Mouse (Mus musculus): Measurements from ENCODE around the gene Kif23. TPM values are rescaled to one million over a fixed set of nuclear protein-coding genes. Genes with fewer than 3 reads are reported as not detected.

Gene Kif23
- polyA plus RNA-seq, 1 experiment from 2014 or later: 121 TPM

DNA sequence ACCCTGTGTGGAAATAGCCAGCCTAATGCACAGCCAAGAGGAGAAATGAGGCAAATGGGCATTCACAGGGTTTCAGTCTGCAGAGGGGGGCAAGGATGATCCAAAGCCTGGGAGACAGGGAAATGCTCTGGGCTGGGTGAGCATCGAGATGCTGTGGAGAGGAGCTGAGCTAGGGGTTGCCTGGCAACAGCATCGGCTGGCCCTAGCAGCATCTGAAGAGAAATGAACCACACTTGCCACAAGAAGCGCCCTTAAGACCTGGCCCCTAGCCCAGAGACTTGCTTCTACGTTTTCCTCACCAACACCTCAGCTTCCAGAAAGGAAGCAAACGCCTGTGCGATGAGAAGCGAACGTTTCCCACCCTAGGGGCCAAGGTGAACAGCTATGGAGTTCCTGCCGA is 44.1 kb downstream of the Kif23 start:
- Histone ChIP-seq H3K27ac (no peak overlapping the region), H3K9me3 (no peaks in the 10 kb centered on the region), H3K9ac (replicated peaks) (no peak overlapping the region), H3K4me2 (no peak overlapping the region), H3K4me3 (replicated peaks) (no peak overlapping the region), H3K36me3 (no peaks in the 10 kb centered on the region), H3K27me3 (peaks cover 10% of the 10 kb centered on the region), H3K4me1 (replicated peaks) (peaks cover 30% of the 10 kb centered on the region)
- ATAC-seq (ENCODE audit: insufficient number of reproducible peaks, insufficient read depth, low FRiP score, low TSS enrichment, low read depth): no peak
- 60% methylated on average over 9 of the region's 9 CpGs for WGBS

DNA sequence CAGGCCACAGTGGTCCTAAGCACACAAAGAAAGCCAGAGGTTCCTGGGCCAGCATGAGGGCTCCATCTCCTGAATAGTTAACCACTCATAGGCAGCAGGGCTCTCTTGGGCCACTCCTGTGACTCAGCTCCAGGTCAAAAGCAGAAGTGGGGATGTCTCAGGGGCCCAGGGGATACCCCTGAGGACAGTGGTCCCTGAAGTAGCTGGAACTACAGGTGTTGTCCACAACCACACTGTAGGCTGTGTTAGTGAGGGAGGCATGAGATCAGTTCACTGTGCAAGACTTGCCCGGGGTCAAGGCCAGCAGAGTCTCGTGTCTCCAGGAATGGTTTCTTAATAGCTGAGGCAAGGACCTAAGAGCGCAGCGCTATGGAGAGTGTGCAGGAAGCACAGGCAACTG is 45.0 kb downstream of the Kif23 start:
- no peak overlapping the region for H3K9ac ChIP-seq (replicated peaks)
- H3K4me2 ChIP-seq: no peak overlapping the region
- no peak overlapping the region for H3K4me3 ChIP-seq (replicated peaks)
- 87% methylated on average over 4 of the region's 4 CpGs for WGBS
- peaks cover 12% of the 10 kb centered on the region for H3K27me3 ChIP-seq
- H3K4me1 ChIP-seq (replicated peaks): peaks cover 32% of the 10 kb centered on the region
- no peak overlapping the region for H3K27ac ChIP-seq
- no peak for ATAC-seq (ENCODE audit: insufficient number of reproducible peaks, insufficient read depth, low FRiP score, low TSS enrichment, low read depth)
- no peaks in the 10 kb centered on the region for H3K36me3 ChIP-seq
- no peaks in the 10 kb centered on the region for H3K9me3 ChIP-seq

DNA sequence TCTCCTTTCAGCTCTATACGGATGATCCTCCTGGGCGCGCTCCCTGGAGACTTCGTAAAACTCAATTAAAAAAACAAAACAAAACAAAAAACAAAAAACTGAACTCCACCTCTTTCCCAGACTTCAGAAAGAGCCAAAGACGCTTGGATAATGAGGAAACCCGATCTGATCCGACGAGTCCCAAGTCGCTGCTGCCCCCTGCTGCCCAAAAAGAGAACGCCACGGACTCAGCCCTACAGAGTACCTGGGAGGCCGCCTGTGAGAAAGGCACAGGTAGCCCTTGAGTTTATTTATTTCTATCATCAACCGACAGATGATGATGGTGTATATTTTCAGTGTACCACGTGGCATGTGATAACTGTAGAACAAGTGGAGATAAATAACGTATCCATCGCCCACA is 46.8 kb downstream of the Kif23 start:
- peaks cover 33% of the 10 kb centered on the region for H3K4me1 ChIP-seq (replicated peaks)
- peaks cover 22% of the 10 kb centered on the region for H3K27me3 ChIP-seq
- no peaks in the 10 kb centered on the region for H3K36me3 ChIP-seq
- H3K4me2 ChIP-seq: peak overlapping the region; percentile 48
- 0 out of 2 replicates have a peak, but pooled peaks have one; percentile 38 for ATAC-seq (ENCODE audit: insufficient number of reproducible peaks, insufficient read depth, low FRiP score, low TSS enrichment, low read depth)
- no peaks in the 10 kb centered on the region for H3K9me3 ChIP-seq
- no peak overlapping the region for H3K9ac ChIP-seq (replicated peaks)
- H3K27ac ChIP-seq: no peak overlapping the region
- 5% methylated on average over 16 of the region's 16 CpGs for WGBS
- peak overlapping the region; percentile 10; the same call in 1 of the 2 replicates for H3K4me3 ChIP-seq (replicated peaks)

DNA sequence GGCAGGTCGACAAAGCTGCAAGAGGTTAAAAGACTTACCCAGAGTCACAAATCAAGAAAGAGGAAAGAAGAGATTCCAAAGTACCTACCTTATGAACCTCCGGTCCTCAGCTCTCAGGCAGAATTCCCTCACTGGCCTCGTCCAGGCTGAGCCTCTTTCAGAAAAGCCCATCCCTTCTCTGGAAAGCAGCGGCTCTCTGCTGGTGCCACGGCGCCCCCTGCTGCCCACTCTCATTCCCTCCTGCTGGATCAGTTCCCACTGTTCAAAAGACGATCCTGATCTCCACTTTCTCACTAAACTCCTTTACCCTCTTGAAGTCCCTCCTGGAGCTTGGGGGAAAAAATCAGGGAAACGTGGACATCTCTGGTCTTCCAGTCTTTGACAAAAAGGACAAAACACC is 48.2 kb downstream of the Kif23 start:
- Histone ChIP-seq H3K27me3 (peaks cover 22% of the 10 kb centered on the region), H3K4me3 (replicated peaks) (no peak overlapping the region), H3K27ac (no peak overlapping the region), H3K9ac (replicated peaks) (no peak overlapping the region), H3K4me1 (replicated peaks) (peaks cover 24% of the 10 kb centered on the region), H3K4me2 (no peak overlapping the region), H3K9me3 (no peaks in the 10 kb centered on the region), H3K36me3 (no peaks in the 10 kb centered on the region)
- 3% methylated on average over 7 of the region's 8 CpGs for WGBS
- ATAC-seq (ENCODE audit: insufficient number of reproducible peaks, insufficient read depth, low FRiP score, low TSS enrichment, low read depth): no peak

DNA sequence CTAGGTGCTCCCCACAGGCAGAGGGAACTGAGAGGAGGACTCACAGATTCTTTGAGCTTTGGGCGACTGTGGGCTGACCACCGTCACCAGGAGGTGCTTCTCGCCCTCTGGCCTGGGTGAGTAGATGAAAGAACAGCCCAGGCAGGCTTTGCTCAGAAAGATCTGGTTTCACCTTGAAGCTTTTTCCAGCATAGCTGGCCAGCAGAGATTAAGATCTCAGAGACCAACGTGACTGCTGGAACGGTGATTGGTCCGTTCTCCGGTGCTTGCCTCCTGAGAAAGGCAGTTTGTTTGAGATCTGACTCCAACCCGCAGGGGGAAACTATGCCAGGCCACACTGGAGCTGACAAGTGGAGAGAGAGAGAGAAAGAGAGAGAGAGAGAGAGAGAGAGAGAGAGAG is 51.6 kb downstream of the Kif23 start:
- ATAC-seq (ENCODE audit: insufficient number of reproducible peaks, insufficient read depth, low FRiP score, low TSS enrichment, low read depth): no peak
- H3K4me1 ChIP-seq (replicated peaks): peaks cover 21% of the 10 kb centered on the region
- WGBS: 32% methylated on average over 8 of the region's 8 CpGs
- H3K4me2 ChIP-seq: no peak overlapping the region
- H3K36me3 ChIP-seq: no peaks in the 10 kb centered on the region
- no peak overlapping the region for H3K4me3 ChIP-seq (replicated peaks)
- peaks cover 20% of the 10 kb centered on the region for H3K27me3 ChIP-seq
- H3K9ac ChIP-seq (replicated peaks): no peak overlapping the region
- no peak overlapping the region for H3K27ac ChIP-seq
- no peaks in the 10 kb centered on the region for H3K9me3 ChIP-seq

DNA sequence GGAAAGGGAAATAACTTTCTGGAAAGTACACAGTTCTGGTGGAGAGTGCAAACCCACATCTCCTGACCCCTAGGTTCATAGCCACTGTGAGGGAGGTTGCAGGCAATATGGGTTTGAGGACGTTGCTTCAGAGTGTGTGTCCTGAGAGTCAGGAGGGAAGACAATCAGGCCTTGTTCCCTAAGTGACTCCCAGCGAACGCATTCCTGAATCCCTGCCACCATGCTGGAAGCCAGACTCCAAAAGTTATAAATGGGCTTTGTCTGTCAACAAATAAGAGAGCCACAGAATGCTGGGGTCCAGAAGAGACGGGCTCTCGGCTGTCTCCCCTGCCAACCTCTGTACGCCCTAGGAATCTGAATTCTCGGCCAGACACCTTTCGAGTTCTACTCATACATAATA is 56.7 kb downstream of the Kif23 start:
- WGBS: 59% methylated on average over 8 of the region's 8 CpGs
- no peaks in the 10 kb centered on the region for H3K9me3 ChIP-seq
- H3K27me3 ChIP-seq: no peaks in the 10 kb centered on the region; the same call in 1 of the 2 replicates
- no peak overlapping the region for H3K27ac ChIP-seq
- no peak overlapping the region for H3K4me2 ChIP-seq
- H3K4me1 ChIP-seq (replicated peaks): peaks cover 12% of the 10 kb centered on the region
- no peak overlapping the region for H3K4me3 ChIP-seq (replicated peaks)
- H3K36me3 ChIP-seq: no peaks in the 10 kb centered on the region
- no peak for ATAC-seq (ENCODE audit: insufficient number of reproducible peaks, insufficient read depth, low FRiP score, low TSS enrichment, low read depth)
- H3K9ac ChIP-seq (replicated peaks): no peak overlapping the region

DNA sequence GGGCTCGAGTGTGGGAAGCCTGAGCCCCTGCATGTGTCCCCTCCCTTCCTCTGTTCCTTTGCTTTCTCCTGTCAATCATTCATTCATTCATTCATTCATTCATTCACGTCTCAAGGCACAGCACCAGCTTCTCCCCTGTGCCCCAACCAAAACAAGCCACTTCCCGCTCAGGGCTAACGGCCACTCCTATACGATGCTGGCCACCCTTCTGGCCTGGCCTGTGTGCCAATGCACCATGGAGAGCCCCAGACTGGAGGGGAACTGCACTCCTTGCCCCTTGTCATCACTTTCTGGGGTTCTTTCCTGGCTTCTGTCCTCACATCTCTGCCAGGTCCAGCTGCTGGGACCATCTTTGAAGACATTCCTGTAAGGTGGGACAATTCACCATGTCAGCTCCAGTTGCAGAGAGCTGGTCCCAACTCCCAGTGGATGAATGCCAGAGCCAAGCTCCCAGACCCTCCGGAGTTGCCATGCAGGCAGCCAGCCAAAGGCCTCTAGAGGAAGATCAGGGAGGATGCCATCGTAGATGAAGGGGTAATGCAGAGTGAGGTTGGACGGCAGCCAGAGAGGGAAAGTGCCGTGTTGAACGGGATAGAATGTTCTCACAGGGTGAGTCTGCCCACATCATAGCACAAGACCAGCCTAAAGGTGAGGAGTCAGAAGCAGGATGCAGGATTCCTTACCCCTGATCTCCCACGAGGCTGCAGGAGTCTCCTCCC is 58.8 kb downstream of the Kif23 start:
- peaks cover 12% of the 10 kb centered on the region for H3K4me1 ChIP-seq (replicated peaks)
- no peak overlapping the region for H3K27ac ChIP-seq
- no peaks in the 10 kb centered on the region; the same call in 1 of the 2 replicates for H3K27me3 ChIP-seq
- no peak overlapping the region for H3K9ac ChIP-seq (replicated peaks)
- H3K36me3 ChIP-seq: no peaks in the 10 kb centered on the region
- H3K9me3 ChIP-seq: no peaks in the 10 kb centered on the region
- H3K4me2 ChIP-seq: no peak overlapping the region
- ATAC-seq (ENCODE audit: insufficient number of reproducible peaks, insufficient read depth, low FRiP score, low TSS enrichment, low read depth): no peak
- 79% methylated on average over 11 of the region's 11 CpGs for WGBS
- no peak overlapping the region for H3K4me3 ChIP-seq (replicated peaks)

DNA sequence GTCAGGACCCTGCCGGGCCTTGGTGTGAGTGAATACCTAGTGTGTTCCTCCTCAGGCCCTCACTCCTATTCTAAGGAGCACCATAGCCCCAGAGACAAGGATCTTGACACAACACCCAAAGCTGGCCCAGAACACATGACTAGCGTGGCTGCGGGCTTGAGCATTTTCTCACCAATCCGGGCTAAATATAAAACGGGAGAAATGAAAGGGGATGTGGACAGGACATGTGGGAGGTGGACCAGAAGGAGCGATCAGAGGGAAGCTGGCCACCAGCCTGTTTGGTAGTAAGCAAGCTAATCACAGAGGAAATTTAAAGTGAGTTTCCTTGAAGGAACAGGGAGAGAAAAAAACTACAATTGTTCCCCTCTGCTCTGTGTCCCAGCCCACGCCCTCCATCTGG is 60.6 kb downstream of the Kif23 start:
- no peaks in the 10 kb centered on the region for H3K9me3 ChIP-seq
- WGBS: 87% methylated on average over 7 of the region's 7 CpGs
- H3K9ac ChIP-seq (replicated peaks): no peak overlapping the region
- no peak overlapping the region for H3K27ac ChIP-seq
- ATAC-seq (ENCODE audit: insufficient number of reproducible peaks, insufficient read depth, low FRiP score, low TSS enrichment, low read depth): no peak
- no peak overlapping the region for H3K4me3 ChIP-seq (replicated peaks)
- H3K4me2 ChIP-seq: no peak overlapping the region
- no peaks in the 10 kb centered on the region; the same call in 1 of the 2 replicates for H3K27me3 ChIP-seq
- no peaks in the 10 kb centered on the region for H3K36me3 ChIP-seq
- H3K4me1 ChIP-seq (replicated peaks): peaks cover 12% of the 10 kb centered on the region

DNA sequence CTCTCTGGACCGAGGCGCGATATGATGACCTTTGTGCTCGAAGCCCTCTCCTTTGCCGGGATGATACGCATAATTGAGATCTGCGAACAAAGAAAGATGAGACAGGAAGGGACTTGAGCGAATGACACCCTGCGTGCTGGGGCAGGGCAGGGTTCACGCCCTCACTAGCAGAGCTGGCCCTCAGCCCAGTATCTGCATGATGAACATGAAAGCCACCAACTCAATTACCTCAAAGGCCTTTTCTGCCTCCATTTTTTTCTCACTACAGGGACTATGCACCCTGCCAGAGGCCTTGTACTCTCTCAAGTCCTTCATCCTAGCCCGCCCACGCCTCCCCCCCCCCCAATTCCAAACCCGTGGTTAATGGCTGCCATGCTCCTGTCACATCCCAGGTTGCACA is 61.6 kb downstream of the Kif23 start:
- Histone ChIP-seq H3K4me3 (replicated peaks) (no peak overlapping the region), H3K9ac (replicated peaks) (no peak overlapping the region), H3K9me3 (no peaks in the 10 kb centered on the region), H3K36me3 (no peaks in the 10 kb centered on the region), H3K27ac (no peak overlapping the region), H3K27me3 (no peaks in the 10 kb centered on the region; the same call in 1 of the 2 replicates), H3K4me1 (replicated peaks) (peaks cover 12% of the 10 kb centered on the region), H3K4me2 (no peak overlapping the region)
- WGBS: 77% methylated on average over 13 of the region's 13 CpGs
- ATAC-seq (ENCODE audit: insufficient number of reproducible peaks, insufficient read depth, low FRiP score, low TSS enrichment, low read depth): no peak

DNA sequence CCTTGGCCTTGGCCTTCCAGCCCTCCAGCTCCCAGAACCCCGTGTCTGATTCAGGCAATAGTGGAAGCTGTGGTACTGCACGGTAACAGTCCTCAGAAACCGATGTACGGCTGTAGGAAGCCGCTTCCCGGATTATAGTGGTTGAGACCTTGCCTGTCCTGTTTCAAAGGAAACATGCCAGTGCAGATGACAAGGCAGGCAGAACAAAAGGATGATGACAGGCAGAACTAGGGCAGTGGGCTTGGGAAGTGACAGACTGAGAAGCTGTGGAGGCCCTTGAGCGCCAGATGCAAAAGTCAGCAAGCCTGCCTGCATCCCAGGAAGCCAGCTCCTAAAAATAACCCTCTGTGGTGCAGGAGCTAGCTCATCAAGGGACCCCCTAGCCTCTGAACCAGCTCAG is 62.2 kb downstream of the Kif23 start:
- no peak overlapping the region for H3K9ac ChIP-seq (replicated peaks)
- no peak overlapping the region for H3K4me2 ChIP-seq
- peaks cover 12% of the 10 kb centered on the region for H3K4me1 ChIP-seq (replicated peaks)
- ATAC-seq (ENCODE audit: insufficient number of reproducible peaks, insufficient read depth, low FRiP score, low TSS enrichment, low read depth): no peak
- no peak overlapping the region for H3K27ac ChIP-seq
- no peaks in the 10 kb centered on the region; the same call in 1 of the 2 replicates for H3K27me3 ChIP-seq
- no peaks in the 10 kb centered on the region for H3K9me3 ChIP-seq
- H3K4me3 ChIP-seq (replicated peaks): no peak overlapping the region
- WGBS: 83% methylated on average over 7 of the region's 7 CpGs
- H3K36me3 ChIP-seq: no peaks in the 10 kb centered on the region

DNA sequence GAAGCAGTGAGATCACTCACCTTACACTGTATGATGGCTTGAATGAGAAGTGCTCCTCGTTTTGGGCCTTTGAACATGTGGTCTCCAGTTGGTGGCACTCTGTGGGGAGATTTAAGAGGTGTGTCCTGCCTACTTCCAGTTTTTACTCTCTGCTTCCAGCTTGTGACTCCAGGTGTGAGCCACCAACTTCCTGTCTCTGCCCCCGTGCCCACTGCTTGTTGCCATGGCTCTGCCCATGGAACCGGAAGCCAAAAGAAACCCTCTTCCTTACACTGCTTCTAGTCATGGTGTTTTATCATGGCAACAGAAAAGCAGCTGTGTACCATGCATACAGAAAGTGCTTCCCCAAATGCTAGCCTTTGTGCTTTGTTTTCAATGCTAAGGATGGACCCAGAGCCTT is 64.4 kb downstream of the Kif23 start:
- ATAC-seq (ENCODE audit: insufficient number of reproducible peaks, insufficient read depth, low FRiP score, low TSS enrichment, low read depth): no peak
- Histone ChIP-seq H3K9ac (replicated peaks) (no peak overlapping the region), H3K4me2 (no peak overlapping the region), H3K27ac (no peak overlapping the region), H3K9me3 (no peaks in the 10 kb centered on the region), H3K4me3 (replicated peaks) (no peak overlapping the region), H3K4me1 (replicated peaks) (peaks cover 20% of the 10 kb centered on the region), H3K27me3 (no peaks in the 10 kb centered on the region; the same call in none of the 2 replicates), H3K36me3 (no peaks in the 10 kb centered on the region)
- 48% methylated on average over 3 of the region's 3 CpGs for WGBS

DNA sequence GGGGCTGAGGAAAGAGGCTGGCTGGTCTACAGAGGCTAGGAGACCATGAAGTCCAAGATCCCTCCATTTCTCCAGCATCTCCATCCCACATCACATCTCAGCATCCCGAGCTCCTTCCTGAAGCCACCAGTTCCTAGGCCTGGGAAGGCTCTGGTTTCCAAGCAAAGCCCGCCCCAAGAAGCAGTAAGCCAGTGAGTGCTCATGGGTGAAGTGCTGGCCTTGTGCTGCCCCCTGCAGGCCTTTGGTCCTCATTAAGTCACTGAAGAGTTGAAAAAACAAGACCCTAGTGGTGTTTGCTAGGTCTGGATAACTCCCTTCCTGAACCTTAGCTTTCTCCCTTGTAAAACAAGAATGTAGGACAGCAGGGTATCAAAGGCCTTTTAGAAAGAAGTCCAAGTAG is 67.7 kb downstream of the Kif23 start:
- ATAC-seq (ENCODE audit: insufficient number of reproducible peaks, insufficient read depth, low FRiP score, low TSS enrichment, low read depth): no peak
- WGBS: 10% methylated on average over 2 of the region's 2 CpGs
- Histone ChIP-seq H3K36me3 (no peaks in the 10 kb centered on the region), H3K9ac (replicated peaks) (no peak overlapping the region), H3K27me3 (peaks cover 6% of the 10 kb centered on the region; the same call in 1 of the 2 replicates), H3K9me3 (no peaks in the 10 kb centered on the region), H3K4me1 (replicated peaks) (peaks cover 47% of the 10 kb centered on the region), H3K27ac (no peak overlapping the region), H3K4me3 (replicated peaks) (no peak overlapping the region), H3K4me2 (no peak overlapping the region)

All from limb, embryonic 12.5 days (tissue).